Mouse (Mus musculus) MEL (cell line): ENCODE results near the gene Tamm41. TPM values are rescaled to one million over a fixed set of nuclear protein-coding genes. Genes with fewer than 3 reads are reported as not detected.

Experiments
- DNase-seq: peaks from one replicate; pipeline ENCODE4 v3.0.0; 2011; ENCODE audit warnings: low read depth, low spot score
- H3K27ac ChIP-seq: 2 replicates; pipeline ENCODE4 v1.5.1; 2012; ENCODE audit warnings: low read depth, mild to moderate bottlenecking, control low read depth, low read length, moderate library complexity; ENCODE audit not compliant: control insufficient read depth
- H3K27me3 ChIP-seq, 2 experiments: fragments of 150-350 bp in 1 of 2; sonication (generic) in 1 of 2; 2 replicates each; pipeline ENCODE4 v1.6.1; 2012; ENCODE audit warnings: low read length in 2 of 2, mild to moderate bottlenecking in 2 of 2, improper control_type of control experiment in 1 of 2, moderate library complexity in 1 of 2; ENCODE audit not compliant: insufficient read depth in 2 of 2, control insufficient read depth in 1 of 2
- H3K36me3 ChIP-seq, 2 experiments: 2 replicates each; pipeline ENCODE4 v1.6.1; 2012 to 2014; ENCODE audit warnings: low read length in 2 of 2, improper control_type of control experiment in 1 of 2, inconsistent platforms in 1 of 2, mild to moderate bottlenecking in 1 of 2; ENCODE audit not compliant: insufficient read depth in 2 of 2, control insufficient read depth in 1 of 2
- H3K4me1 ChIP-seq, 2 experiments: fragments of 150-350 bp in 1 of 2; sonication (generic) in 1 of 2; 2 replicates each; pipeline ENCODE4 v1.6.1; 2012; ENCODE audit warnings: low read length in 2 of 2, improper control_type of control experiment in 1 of 2, mild to moderate bottlenecking in 1 of 2; ENCODE audit not compliant: insufficient read depth in 2 of 2, control insufficient read depth in 1 of 2
- H3K4me3 ChIP-seq, 2 experiments: fragments of 150-350 bp in 1 of 2; sonication (generic) in 1 of 2; 2 replicates each; pipeline ENCODE4 v1.5.1; 2012; ENCODE audit warnings: low read depth in 2 of 2, low read length in 2 of 2, mild to moderate bottlenecking in 2 of 2, moderate library complexity in 2 of 2, control low read depth in 1 of 2, improper control_type of control experiment in 1 of 2; ENCODE audit not compliant: control insufficient read depth in 1 of 2, insufficient read depth in 1 of 2
- H3K79me2 ChIP-seq: 2 replicates; pipeline ENCODE4 v1.6.1; 2012; ENCODE audit warnings: mild to moderate bottlenecking, low read length, moderate library complexity; ENCODE audit not compliant: control insufficient read depth, poor library complexity, insufficient read depth
- H3K9ac ChIP-seq: 2 replicates; pipeline ENCODE4 v1.6.1; 2012; ENCODE audit warnings: low read depth, mild to moderate bottlenecking, control low read depth, low read length, moderate library complexity; ENCODE audit not compliant: control insufficient read depth, poor library complexity, severe bottlenecking
- H3K9me3 ChIP-seq: fragments of 150-350 bp; sonication (generic); replicated peaks from 2 replicates; pipeline ENCODE4 v1.6.1; 2012; ENCODE audit warnings: mild to moderate bottlenecking, low read length, improper control_type of control experiment, moderate library complexity; ENCODE audit not compliant: insufficient read depth
- CHD1 ChIP-seq: IDR thresholded peaks from 2 replicates; pipeline ENCODE4 v1.6.1; 2012; ENCODE audit warnings: low read depth, mild to moderate bottlenecking, inconsistent platforms, low read length, improper control_type of control experiment
- CHD2 ChIP-seq: IDR thresholded peaks from 2 replicates; pipeline ENCODE4 v1.6.1; 2011; ENCODE audit warnings: low read length, improper control_type of control experiment
- ELF1 ChIP-seq: IDR thresholded peaks from 2 replicates; pipeline ENCODE4 v1.6.1; 2014; ENCODE audit warnings: low read depth, mild to moderate bottlenecking, inconsistent platforms, low read length, improper control_type of control experiment, moderate library complexity
- EP300 ChIP-seq, 2 experiments: IDR thresholded peaks; 2 replicates each; pipeline ENCODE4 v1.6.1; 2011; ENCODE audit warnings: improper control_type of control experiment in 2 of 2, low read length in 2 of 2, low read depth in 1 of 2, mild to moderate bottlenecking in 1 of 2
- ETS1 ChIP-seq: IDR thresholded peaks from 2 replicates; pipeline ENCODE4 v1.6.1; 2012; ENCODE audit warnings: low read depth, mild to moderate bottlenecking, inconsistent platforms, low read length, improper control_type of control experiment, moderate library complexity
- GABPA ChIP-seq: IDR thresholded peaks from 2 replicates; pipeline ENCODE4 v1.6.1; 2012; ENCODE audit warnings: low read depth, mild to moderate bottlenecking, inconsistent platforms, low read length, improper control_type of control experiment, moderate library complexity
- GATA1 ChIP-seq: IDR thresholded peaks from 2 replicates; pipeline ENCODE4 v1.6.1; 2011; ENCODE audit warnings: low read depth, low read length, improper control_type of control experiment
- HCFC1 ChIP-seq: IDR thresholded peaks from 2 replicates; pipeline ENCODE4 v1.6.1; 2012; ENCODE audit warnings: low read depth, mild to moderate bottlenecking, inconsistent platforms, low read length, improper control_type of control experiment, moderate library complexity
- MAZ ChIP-seq: IDR thresholded peaks from 2 replicates; pipeline ENCODE4 v1.6.1; 2012; ENCODE audit warnings: low read depth, mild to moderate bottlenecking, inconsistent platforms, low read length, improper control_type of control experiment
- MYB ChIP-seq: IDR thresholded peaks from 2 replicates; pipeline ENCODE4 v1.6.1; 2011; ENCODE audit warnings: mild to moderate bottlenecking, low read depth, low read length, improper control_type of control experiment
- MYC ChIP-seq: IDR thresholded peaks from 2 replicates; pipeline ENCODE4 v1.6.1; 2011; ENCODE audit warnings: low read depth, mild to moderate bottlenecking, low read length, improper control_type of control experiment, moderate library complexity
- NELFE ChIP-seq: IDR thresholded peaks from 2 replicates; pipeline ENCODE4 v1.6.1; 2011; ENCODE audit warnings: low read depth, low read length, improper control_type of control experiment
- TAL1 ChIP-seq: IDR thresholded peaks from 2 replicates; pipeline ENCODE4 v1.6.1; 2012; ENCODE audit warnings: mild to moderate bottlenecking, inconsistent platforms, low read length, moderate library complexity, mixed read lengths
- TCF12 ChIP-seq: IDR thresholded peaks from 2 replicates; pipeline ENCODE4 v1.6.1; 2014; ENCODE audit warnings: low read depth, mild to moderate bottlenecking, inconsistent platforms, low read length, improper control_type of control experiment, moderate library complexity
- UBTF ChIP-seq: IDR thresholded peaks from 2 replicates; pipeline ENCODE4 v1.6.1; 2012; ENCODE audit warnings: low read depth, mild to moderate bottlenecking, inconsistent platforms, low read length, improper control_type of control experiment, moderate library complexity, borderline replicate concordance; ENCODE audit not compliant: insufficient read depth
- USF1 ChIP-seq: IDR thresholded peaks from 2 replicates; pipeline ENCODE4 v1.6.1; 2014; ENCODE audit warnings: low read depth, mild to moderate bottlenecking, inconsistent platforms, low read length, improper control_type of control experiment, moderate library complexity
- USF2 ChIP-seq, 2 experiments: IDR thresholded peaks; 2 replicates each; pipeline ENCODE4 v1.6.1; 2011 to 2012; ENCODE audit warnings: improper control_type of control experiment in 2 of 2, low read length in 2 of 2, borderline replicate concordance in 1 of 2, inconsistent platforms in 1 of 2, low read depth in 1 of 2, mild to moderate bottlenecking in 1 of 2; ENCODE audit not compliant: insufficient read depth in 1 of 2
- ZKSCAN1 ChIP-seq: IDR thresholded peaks from 2 replicates; pipeline ENCODE4 v1.6.1; 2012; ENCODE audit warnings: low read depth, mild to moderate bottlenecking, inconsistent platforms, low read length, improper control_type of control experiment, moderate library complexity
- polyA plus RNA-seq, 2 experiments: library from polyadenylated mRNA; stranded (reverse) in 1 of 2; unstranded in 1 of 2; fragments of >175 nt in 1 of 2; fragments of >200 nt in 1 of 2; gene quantifications; 2 replicates each; pipeline versions ENCODE4 v1.2.1 to v1.2.4; 2012; ENCODE audit warnings: low replicate concordance in 2 of 2, low read depth in 1 of 2; ENCODE audit not compliant: insufficient read length in 2 of 2, insufficient read depth in 1 of 2, missing spikeins in 1 of 2
- total RNA-seq: library from RNA; depleted of rRNA; stranded (reverse); fragments of 300-350 nt; gene quantifications from 2 replicates; pipeline ENCODE4 v1.2.3, GENCODE M21; 2012

The Tamm41 gene
- total and polyA plus RNA-seq, 3 experiments = 80.5 to 87.4 TPM; not detected in 1

DNA sequence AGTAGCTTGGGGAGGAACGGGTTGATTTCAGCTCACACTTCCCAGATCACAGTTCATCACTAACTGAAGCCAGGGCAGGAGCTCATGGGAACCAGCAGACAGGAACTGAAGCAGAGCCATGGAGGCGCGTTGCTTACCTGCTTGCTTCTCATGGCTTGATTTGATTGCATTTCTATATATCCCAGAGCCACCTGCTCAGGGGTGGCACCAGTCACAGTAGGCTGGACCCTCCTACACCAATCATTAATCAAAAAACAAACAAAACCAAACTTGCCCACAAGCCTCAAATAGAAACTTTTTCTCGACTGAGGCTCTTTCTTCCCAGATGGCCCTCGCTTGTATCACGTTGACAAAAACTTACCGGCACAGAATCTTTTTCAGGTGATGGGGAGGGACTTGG lies 55.0 kb downstream of the Tamm41 start:
- Histone ChIP-seq H3K36me3 (peaks cover 0 to 4% of the 10 kb centered on the region in 2 experiments; a peak in 2 of 4 replicates), H3K27me3 (no peaks in the 10 kb centered on the region), H3K9ac (no peak overlapping the region), H3K79me2 (no peaks in the 10 kb centered on the region), H3K4me1 (peaks cover 4 to 14% of the 10 kb centered on the region in 2 experiments), H3K4me3 (no peak overlapping the region)
- DNase-seq = no peak
- TF ChIP-seq GABPA (no peak), NELFE (no peak), TAL1 (no peak), CHD1 (no peak), UBTF (no peak), ETS1 (no peak), MAZ (no peak), USF2 (IDR thresholded peaks at IDR 0.05; ENCODE audit: borderline replicate concordance in 1 of 2, insufficient read depth in 1 of 2, low read depth in 1 of 2, low read length in 2 of 2) (no peak), USF1 (no peak), CHD2 (no peak), MYB (no peak), HCFC1 (no peak), ELF1 (no peak), ZKSCAN1 (no peak), TCF12 (no peak)
- TF ChIP-seq, all 39 proteins: peak for 0
- Histone ChIP-seq H3K27ac (no peak overlapping the region), H3K9me3 (no peaks in the 10 kb centered on the region)

DNA sequence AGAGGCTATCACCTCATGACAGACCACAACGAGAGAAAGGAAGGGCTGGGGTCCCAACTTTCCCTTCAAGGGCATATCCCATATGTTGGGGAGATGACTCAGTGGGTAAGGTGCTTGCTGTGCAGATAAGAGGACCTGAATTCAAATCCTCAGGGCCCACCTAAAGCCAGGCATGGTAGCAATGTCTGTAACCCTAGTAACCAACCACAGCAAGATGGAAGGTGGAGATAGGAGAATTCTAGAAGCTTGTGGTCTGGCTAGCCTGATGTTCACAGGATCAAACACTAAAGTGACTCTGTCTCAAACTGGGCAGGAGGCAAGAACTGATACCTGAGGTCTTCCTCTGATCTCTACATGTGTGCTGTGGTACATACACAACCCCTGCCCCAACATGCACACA lies 58.0 kb downstream of the Tamm41 start:
- peak; percentile 83 for DNase-seq
- Histone ChIP-seq H3K4me1 (peaks cover 4 to 12% of the 10 kb centered on the region in 2 experiments), H3K9me3 (no peaks in the 10 kb centered on the region), H3K27me3 (no peaks in the 10 kb centered on the region), H3K79me2 (no peaks in the 10 kb centered on the region), H3K27ac (no peak overlapping the region), H3K36me3 (peaks cover 0 to 4% of the 10 kb centered on the region in 2 experiments; a peak in 2 of 4 replicates), H3K4me3 (no peak overlapping the region), H3K9ac (no peak overlapping the region)
- TF ChIP-seq TAL1 (peak; percentile 82), TCF12 (peak; percentile 44; the same call in 1 of the 2 replicates), MYC (0 out of 2 replicates have a peak, but pooled peaks have one; percentile 29), GABPA (no peak), ZKSCAN1 (no peak), EP300 (IDR thresholded peaks at IDR 0.05; ENCODE audit: low read depth in 1 of 2, low read length in 2 of 2) (peak; percentile 47 to 50; a peak in 3 of 4 replicates), ETS1 (0 out of 2 replicates have a peak, but pooled peaks have one; percentile 17), GATA1 (peak; percentile 88)
